Mouse (Mus musculus): ENCODE results near the gene Cyp2j9.
"Not testable (repeated sequence)": the region's sequence is repeated elsewhere in the genome, so short reads cannot be mapped to it uniquely, and the experiment has no call there.

The Cyp2j9 gene

DNA sequence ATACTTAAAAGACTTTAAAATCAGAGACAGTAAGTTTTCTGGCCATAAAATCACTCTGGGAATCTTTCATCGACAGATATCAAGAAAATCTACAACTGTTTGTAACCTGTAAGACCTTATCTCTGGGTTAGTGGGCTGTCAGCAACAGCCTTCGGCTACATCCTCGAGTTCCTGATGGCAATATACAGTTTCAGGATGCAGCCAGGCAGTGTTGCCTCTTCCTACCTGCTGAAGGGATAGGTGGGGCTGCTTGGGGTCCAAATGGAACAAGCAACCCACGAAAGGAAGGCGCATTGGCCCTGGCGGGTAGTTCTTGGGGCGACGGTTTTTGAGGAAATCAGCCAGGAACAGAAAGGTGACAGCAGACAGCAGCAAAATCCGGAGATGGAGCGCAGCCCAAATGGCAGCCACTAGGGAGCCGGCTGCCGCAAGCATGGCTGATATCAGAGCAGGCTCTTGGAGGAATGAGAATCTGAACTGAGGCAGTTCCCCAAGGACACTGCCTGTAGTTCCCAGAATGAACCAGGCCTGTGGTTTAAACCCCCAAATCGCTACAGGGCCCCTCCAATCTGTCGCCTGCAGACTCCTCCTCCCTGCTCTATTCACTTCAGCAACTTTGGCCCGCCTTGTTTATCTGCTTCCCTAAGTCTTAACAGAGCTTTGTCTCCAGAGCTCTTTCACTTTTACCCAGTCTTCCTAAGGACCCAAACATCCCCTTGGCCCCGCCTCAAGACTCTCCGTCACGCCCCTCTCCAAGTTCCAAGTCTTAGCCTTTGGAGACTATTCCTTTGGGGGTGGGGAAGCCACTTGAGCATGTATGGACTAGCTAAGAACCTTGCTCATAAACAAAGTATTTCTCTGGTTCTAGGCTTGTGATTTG lies at the start of gene Cyp2j9:
TSS of gene Cyp2j9 (minus strand) at position 668 of the 880 bp plus-strand sequence.
- DNase-seq (ENCODE audit: low spot score) = peak; percentile 51

DNA sequence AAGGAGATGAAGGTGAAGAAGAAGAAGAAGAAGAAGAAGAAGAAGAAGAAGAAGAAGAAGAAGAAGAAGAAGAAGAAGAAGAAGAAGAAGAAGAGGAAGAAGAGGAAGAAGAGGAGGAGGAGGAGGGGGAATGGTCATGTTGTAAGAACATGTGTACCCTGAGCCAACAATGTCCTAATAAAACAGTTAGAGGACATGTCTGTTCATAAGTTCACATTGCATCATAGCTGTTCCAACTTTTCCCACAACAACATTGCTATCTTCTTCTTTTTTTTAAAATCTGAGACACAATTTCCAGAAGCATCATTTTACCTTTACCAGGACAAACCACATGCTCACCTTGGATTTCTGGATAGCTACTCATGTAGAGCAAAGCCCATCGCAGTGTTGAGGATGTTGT lies 44.1 kb upstream of the Cyp2j9 start:
- DNase-seq (ENCODE audit: low spot score) = no peak

DNA sequence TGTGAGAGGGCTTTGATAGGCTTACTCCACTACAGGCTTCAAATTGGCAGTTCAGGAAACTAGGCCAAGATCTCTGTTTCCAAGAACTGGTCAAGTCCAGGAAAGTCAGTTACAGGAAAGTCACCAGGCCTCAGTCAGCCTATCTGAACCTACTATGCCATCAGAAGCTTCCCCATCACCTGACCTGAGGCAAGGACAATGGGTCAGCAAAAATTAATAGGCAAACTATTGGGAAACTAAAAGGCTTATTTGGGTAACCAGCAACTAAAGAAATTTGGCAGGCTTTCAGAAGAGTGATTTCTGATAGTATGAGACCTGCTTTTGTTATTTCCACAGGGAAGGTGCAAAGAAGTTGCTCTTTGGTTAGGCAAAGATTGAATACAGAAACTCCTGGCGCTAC lies 31.1 kb upstream of the Cyp2j9 start:
- no peak for DNase-seq (ENCODE audit: low spot score)

DNA sequence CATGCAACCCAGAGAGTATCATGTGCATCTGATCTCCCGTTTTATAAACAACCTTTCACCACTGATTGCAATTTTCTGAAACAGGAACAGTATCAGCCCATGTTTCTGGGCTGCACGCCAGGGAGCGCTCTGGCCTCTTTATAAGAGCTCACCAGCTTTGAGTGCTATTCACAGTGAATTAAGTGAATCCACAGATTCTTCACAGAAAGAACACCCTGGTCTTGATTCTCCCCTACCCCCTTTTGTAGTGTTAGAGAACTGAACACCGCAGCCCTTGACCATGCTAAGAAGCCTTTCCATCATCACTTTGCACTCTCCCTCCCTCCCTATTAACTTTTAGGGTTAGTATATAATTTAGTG lies 393 bp upstream of the Cyp2j9 start:
- DNase-seq (ENCODE audit: low spot score) = peak; percentile 17

DNA sequence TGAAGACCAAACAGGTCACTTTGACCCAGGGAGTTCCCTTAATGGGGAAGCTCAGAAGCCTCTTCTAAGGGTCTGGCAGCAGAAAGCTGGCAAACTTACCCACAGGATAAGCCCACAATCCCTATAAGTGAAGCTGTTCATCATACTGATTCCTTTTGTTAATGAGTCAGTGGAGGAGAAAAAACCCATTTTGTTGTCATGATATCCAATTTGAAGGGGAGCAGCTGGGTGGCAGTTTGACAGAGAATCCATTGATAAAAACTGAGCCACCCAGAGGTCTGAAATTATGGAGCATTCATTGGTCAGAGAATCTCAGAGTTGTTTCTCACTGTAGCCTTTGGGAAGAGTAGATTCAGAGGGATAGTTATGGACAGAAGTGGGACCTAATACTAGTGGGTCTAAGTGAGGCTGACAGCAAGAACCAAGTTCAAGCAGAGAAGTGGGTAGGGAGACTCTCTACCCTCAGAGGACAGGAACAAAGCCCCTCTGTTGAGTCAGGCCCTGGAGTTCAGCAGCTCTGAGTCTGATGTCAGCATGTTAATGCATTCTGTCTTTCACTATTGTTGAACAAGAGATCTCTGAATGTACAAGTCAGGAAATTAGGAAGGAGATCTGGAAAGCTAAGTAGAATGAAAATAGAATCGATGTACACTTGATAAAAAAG lies 9.8 kb downstream of the Cyp2j9 start:
- DNase-seq (ENCODE audit: low spot score) = peak; percentile 35

DNA sequence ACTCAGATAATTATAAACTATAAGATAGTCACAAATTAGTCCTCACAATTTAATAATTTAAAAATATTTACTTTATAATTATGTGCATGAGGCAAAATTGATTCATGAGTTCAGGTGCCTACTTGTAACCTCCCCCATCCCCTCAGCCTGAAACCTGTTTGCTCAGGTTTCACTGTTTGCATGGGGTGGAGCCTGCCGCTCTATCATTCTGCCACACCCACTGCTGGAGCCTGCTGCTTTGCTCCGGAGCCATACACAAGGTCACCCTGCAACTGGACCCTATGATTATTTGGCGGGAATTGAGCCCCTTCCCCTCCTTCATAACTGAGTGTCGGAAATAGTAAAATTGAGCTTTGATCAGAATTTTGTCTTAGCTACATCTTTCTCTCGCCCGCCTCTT lies 11.0 kb downstream of the Cyp2j9 start:
- not testable (repeated sequence) for DNase-seq (ENCODE audit: low spot score)

DNA sequence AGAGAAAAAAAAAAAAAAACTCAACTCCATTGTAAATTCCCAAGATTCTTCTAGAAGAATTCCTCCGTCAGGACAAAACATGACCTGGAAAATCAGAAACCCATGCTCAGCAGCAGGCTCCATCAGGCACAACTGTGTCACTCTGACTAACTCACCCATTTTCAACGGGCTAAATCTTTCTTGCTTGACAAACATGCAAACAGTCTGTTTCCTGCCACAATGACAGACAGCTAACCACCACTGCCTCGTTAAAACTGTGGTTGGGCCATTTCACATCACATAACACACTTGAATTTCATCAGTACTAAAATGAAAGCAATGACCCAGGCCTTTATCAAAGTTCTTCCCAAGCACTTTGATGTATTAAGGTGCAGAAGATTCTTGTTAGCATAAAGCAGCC lies 21.9 kb downstream of the Cyp2j9 start:
- no peak for DNase-seq (ENCODE audit: low spot score)

DNA sequence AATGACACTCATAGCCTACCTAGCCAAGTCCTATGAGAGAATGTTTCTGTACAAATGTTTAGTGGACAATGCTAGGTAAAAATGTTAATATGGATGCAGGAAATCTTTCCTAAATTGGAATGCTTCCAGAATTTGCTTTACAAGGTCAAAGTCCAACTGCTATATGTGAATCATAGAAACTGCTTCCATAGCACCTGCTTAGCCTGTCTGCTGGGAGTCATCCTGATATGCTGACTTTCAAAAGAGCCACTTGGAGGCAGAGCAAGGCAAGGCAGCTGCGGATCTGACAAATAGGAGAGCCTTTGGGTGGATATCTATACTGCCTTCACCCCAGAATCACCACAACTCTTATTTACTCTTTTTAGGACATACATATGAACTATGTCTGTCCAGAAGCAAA lies 23.4 kb downstream of the Cyp2j9 start:
- no peak for DNase-seq (ENCODE audit: low spot score)

DNA sequence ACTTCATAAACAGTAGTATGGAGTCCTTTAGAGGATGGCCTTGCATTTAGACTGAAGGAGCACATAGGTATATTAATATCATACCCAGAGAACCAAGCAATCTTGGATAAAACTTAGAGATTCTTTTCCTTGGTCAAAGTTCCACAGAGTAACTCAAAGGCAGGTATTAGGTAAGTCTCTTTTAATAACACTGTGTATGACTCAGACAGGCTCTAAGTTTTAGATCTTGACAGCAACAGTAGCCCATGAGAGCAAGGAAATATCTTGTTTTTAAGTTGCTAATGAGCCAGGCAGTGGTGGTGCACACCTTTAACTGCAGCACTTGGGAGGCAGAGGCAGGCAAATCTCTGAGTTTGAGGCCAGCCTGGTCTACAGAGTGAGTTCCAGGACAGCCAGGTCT lies 25.6 kb downstream of the Cyp2j9 start:
- no peak for DNase-seq (ENCODE audit: low spot score)

DNA sequence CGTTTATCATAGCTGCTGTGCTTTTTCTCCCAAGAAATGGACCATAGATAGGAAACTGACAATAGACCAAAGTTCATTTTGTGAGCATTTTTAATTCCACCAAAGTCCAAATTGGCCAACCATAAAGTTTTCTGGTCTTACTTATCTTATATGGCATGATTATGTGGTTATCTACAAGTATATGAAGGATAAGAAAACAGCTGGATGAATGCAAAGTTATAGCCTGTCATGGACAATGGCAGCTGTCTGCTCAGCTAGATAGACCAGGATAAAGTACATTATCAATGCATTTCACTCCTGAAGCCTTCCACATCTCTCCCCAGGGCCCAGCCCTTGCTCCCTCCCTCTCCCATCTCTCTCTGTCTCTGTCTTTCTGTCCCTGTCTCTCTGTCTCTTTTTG lies 30.9 kb downstream of the Cyp2j9 start:
- DNase-seq (ENCODE audit: low spot score) = no peak

DNA sequence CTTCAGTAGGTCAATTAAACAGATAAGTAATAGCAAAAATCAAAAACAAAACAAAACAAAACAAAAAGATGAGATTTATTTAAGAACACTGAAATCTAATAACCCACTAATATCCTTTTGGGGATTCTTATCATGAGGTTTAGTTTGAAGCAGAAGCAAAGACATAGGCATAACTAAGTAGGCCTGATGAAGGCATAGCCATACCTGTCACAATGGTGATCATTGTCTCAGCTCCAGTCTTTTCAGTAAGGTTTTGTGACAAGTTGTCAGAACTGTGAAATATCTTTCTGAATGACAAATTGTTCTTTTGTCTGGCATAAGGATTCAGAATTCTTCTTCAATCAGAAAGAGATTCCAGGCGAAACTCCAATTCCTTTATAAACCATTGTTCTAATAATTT lies 31.6 kb downstream of the Cyp2j9 start:
- DNase-seq (ENCODE audit: low spot score) = no peak

DNA sequence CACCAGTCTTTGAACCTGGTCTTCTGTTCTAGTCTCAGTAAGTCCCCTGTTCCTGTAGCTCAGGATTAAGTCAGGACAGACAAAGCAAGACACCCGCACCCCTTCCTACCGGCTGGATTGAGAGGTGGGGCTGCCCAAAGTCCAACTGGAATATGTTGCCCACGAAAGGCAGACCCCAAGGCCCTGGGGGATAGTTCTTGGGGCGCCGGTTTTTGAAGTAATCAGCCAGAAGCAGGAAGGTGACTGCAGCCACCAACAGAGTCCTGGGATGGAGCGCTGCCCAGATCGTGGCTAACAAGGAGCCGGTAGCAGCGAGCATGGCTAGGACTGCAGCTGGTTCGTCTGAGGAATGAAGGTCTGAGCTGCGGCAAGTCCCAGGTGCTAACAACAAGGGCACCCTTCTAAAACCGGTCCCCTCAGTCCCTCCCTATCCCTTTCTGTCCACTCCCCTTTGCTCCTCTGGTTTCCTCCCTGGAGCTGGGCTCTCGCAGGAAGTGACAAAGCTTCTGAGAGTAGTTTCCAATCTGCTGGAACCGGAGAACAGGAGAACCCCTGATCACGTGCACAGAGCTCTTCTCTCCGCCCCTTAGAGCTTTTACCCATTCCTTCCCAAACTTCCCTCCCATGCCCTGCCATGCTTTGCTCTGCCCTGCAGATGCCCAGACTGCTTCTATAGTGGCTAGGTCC lies 38.1 kb downstream of the Cyp2j9 start, which contains the start of gene Cyp2j6:
TSS of gene Cyp2j6 (minus strand) at position 529 of the 687 bp plus-strand sequence.
- DNase-seq (ENCODE audit: low spot score) = peak; percentile 68

DNA sequence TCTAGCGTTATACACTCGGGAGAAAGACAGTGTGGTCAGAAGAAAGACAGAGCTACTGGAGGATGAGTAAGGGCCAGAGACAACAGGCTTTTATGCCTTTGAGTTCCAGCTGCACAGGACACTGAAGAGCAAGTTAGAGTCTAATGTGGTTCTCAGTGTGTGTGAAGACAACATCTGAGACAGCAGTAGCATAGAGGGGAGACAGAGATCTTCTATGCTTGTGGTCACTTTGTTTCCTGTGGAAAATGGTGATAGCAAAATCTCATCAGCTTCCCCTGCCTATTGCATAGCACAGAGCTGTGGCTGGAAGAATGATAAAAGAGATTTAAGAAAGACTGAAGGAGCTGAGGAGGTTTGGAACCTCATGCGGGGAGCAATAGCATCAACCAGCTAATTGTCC lies 39.8 kb downstream of the Cyp2j9 start:
- no peak for DNase-seq (ENCODE audit: low spot score)

DNA sequence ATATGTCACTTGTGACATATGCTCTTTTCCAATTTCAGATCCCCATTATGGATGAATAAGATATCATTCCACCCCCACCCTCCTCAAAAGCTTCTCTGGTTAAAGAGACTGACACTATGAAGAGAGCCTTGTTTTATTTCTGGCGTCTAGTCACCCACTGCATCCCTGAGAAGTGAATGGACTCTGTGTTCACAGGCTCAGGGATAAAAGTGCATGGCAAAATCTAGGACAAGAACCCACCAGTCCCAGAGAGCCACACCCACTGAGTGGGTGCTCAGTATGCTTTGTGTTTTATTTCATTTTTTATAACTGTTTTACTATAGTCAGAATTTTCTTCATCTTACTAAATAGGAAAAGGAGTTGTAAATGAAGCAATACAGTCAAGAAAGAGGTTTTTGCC lies 45.4 kb downstream of the Cyp2j9 start:
- DNase-seq (ENCODE audit: low spot score) = no peak

DNA sequence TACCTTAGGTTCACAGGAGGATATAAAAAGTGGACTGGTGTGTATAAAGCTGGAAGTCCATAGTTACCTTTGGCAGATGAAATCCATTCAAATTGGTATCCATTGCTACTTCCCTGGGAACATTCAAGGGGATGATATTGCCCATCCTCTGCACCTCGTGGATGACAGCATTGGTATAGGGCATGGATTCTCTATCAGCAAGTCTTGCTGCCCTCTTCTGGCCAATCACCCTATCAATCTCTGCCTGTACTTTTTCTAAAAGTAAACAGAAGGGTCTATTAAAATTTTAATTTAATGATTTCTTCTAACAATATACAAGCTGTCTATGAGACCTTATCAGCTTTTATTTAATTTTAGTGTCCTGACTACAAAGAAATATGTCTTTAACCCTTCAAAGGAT lies 65.6 kb downstream of the Cyp2j9 start:
- DNase-seq (ENCODE audit: low spot score) = peak; percentile 9

DNA sequence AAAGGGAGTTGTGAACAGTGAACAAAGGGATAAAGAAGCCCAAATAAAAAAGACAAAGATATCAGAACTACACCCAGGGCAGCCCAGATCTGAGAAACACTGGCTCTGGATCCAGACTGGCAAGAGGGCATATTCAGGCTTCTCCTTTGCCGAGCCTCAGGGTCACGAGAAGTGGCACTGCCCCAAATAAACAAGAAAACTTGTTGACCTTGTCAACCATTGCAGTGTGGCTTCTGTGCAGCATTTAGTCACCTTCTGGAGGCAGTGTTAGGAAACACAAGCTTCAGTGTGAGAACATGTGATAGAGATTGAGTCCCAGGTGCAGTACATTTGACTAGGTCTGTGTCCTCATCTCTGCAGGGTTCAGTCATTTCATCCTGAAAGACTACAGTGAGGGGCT lies 69.1 kb downstream of the Cyp2j9 start:
- DNase-seq (ENCODE audit: low spot score) = no peak

Data from retina, embryonic 14.5 days (tissue).